Mouse (Mus musculus): ENCODE measurements around the gene BC035947.
"Not testable (repeated sequence)": the region's sequence is repeated elsewhere in the genome, so short reads cannot be mapped to it uniquely, and the experiment has no call there.

The BC035947 gene

GRCm38 (mm10) chr1:78518907-78519306 lies 6.9 kb upstream of the BC035947 start:
- no peaks in the 10 kb centered on the region for H3K36me3 ChIP-seq (ENCODE audit: insufficient read depth, low read length)
- H3K27me3 ChIP-seq (ENCODE audit: insufficient read depth, low read length), result peaks cover 10% of the 10 kb centered on the region
- no peak overlapping the region for H3K4me3 ChIP-seq (replicated peaks; ENCODE audit: low read length)
- no peaks in the 10 kb centered on the region for H3K9me3 ChIP-seq (ENCODE audit: low read length)
- no peaks in the 10 kb centered on the region for H3K4me1 ChIP-seq (replicated peaks; ENCODE audit: low read depth, low read length)
- no peak for TF ChIP-seq POU5F1 (IDR thresholded peaks at IDR 0.05; ENCODE audit: borderline replicate concordance, low read length)
- no peak for TF ChIP-seq NANOG (IDR thresholded peaks at IDR 0.05; ENCODE audit: borderline replicate concordance, low read length)

- no peaks in the 10 kb centered on the region for H3K36me3 ChIP-seq (ENCODE audit: insufficient read depth, low read length)
These were observed 798 bp upstream of the BC035947 start for GRCm38 (mm10) chr1:78512756-78513155.

GRCm38 (mm10) chr1:78510862-78511261 lies 1.1 kb downstream of the BC035947 start, which contains the start of gene Mogat1:
TSS of gene Mogat1 (plus strand) at chr1:78510991.
- Histone ChIP-seq H3K36me3 (ENCODE audit: insufficient read depth, low read length) (no peaks in the 10 kb centered on the region), H3K4me1 (replicated peaks; ENCODE audit: low read depth, low read length) (peaks cover 18% of the 10 kb centered on the region), H3K4me3 (replicated peaks; ENCODE audit: low read length) (peak within 1 kb of the TSS; percentile 74), H3K27me3 (ENCODE audit: insufficient read depth, low read length) (peaks cover 30% of the 10 kb centered on the region), H3K9me3 (ENCODE audit: low read length) (no peaks in the 10 kb centered on the region)
- TF ChIP-seq CTCF (conservative IDR thresholded peaks at IDR 0.05; ENCODE audit: low read length) (no peak), POU5F1 (IDR thresholded peaks at IDR 0.05; ENCODE audit: borderline replicate concordance, low read length) (no peak), NANOG (IDR thresholded peaks at IDR 0.05; ENCODE audit: borderline replicate concordance, low read length) (no peak)

More at GRCm38 (mm10) chr1:78512756-78513155, 798 bp upstream of the BC035947 start:
- TF ChIP-seq NANOG (IDR thresholded peaks at IDR 0.05; ENCODE audit: borderline replicate concordance, low read length) (no peak), POU5F1 (IDR thresholded peaks at IDR 0.05; ENCODE audit: borderline replicate concordance, low read length) (no peak), CTCF (conservative IDR thresholded peaks at IDR 0.05; ENCODE audit: low read length) (no peak)
- no peak overlapping the region for H3K4me3 ChIP-seq (replicated peaks; ENCODE audit: low read length)
- no peaks in the 10 kb centered on the region for H3K9me3 ChIP-seq (ENCODE audit: low read length)
- peaks cover 18% of the 10 kb centered on the region for H3K4me1 ChIP-seq (replicated peaks; ENCODE audit: low read depth, low read length)
- peaks cover 30% of the 10 kb centered on the region for H3K27me3 ChIP-seq (ENCODE audit: insufficient read depth, low read length)

GRCm38 (mm10) chr1:78507137-78507536 lies 4.8 kb downstream of the BC035947 start:
- H3K36me3 ChIP-seq (ENCODE audit: insufficient read depth, low read length), result no peaks in the 10 kb centered on the region
- H3K4me3 ChIP-seq (replicated peaks; ENCODE audit: low read length), result no peak overlapping the region
- H3K27me3 ChIP-seq (ENCODE audit: insufficient read depth, low read length), result peaks cover 17% of the 10 kb centered on the region
- TF ChIP-seq POU5F1 (IDR thresholded peaks at IDR 0.05; ENCODE audit: borderline replicate concordance, low read length) (no peak), NANOG (IDR thresholded peaks at IDR 0.05; ENCODE audit: borderline replicate concordance, low read length) (no peak), CTCF (conservative IDR thresholded peaks at IDR 0.05; ENCODE audit: low read length) (no peak)
- peaks cover 32% of the 10 kb centered on the region for H3K9me3 ChIP-seq (ENCODE audit: low read length)
- peaks cover 18% of the 10 kb centered on the region for H3K4me1 ChIP-seq (replicated peaks; ENCODE audit: low read depth, low read length)

- TF ChIP-seq NANOG (IDR thresholded peaks at IDR 0.05; ENCODE audit: borderline replicate concordance, low read length) (no peak), POU5F1 (IDR thresholded peaks at IDR 0.05; ENCODE audit: borderline replicate concordance, low read length) (no peak), CTCF (conservative IDR thresholded peaks at IDR 0.05; ENCODE audit: low read length) (no peak)
- Histone ChIP-seq H3K4me1 (replicated peaks; ENCODE audit: low read depth, low read length) (no peaks in the 10 kb centered on the region), H3K36me3 (ENCODE audit: insufficient read depth, low read length) (no peaks in the 10 kb centered on the region), H3K9me3 (ENCODE audit: low read length) (peaks cover 58% of the 10 kb centered on the region), H3K4me3 (replicated peaks; ENCODE audit: low read length) (no peak overlapping the region), H3K27me3 (ENCODE audit: insufficient read depth, low read length) (no peaks in the 10 kb centered on the region)
These were observed 9.4 kb downstream of the BC035947 start for GRCm38 (mm10) chr1:78502527-78502926.

- peaks cover 64% of the 10 kb centered on the region for H3K9me3 ChIP-seq (ENCODE audit: low read length)
- H3K27me3 ChIP-seq (ENCODE audit: insufficient read depth, low read length); H3K36me3 ChIP-seq (ENCODE audit: insufficient read depth, low read length); H3K4me3 ChIP-seq (replicated peaks; ENCODE audit: low read length); H3K4me1 ChIP-seq (replicated peaks; ENCODE audit: low read depth, low read length): not testable (repeated sequence)
These were observed 10.1 kb downstream of the BC035947 start for GRCm38 (mm10) chr1:78501856-78502255.

- TF ChIP-seq CTCF (conservative IDR thresholded peaks at IDR 0.05; ENCODE audit: low read length), result no peak
- TF ChIP-seq POU5F1 (IDR thresholded peaks at IDR 0.05; ENCODE audit: borderline replicate concordance, low read length), result no peak
- no peak for TF ChIP-seq NANOG (IDR thresholded peaks at IDR 0.05; ENCODE audit: borderline replicate concordance, low read length)
- H3K27me3 ChIP-seq (ENCODE audit: insufficient read depth, low read length), result no peaks in the 10 kb centered on the region
- no peak overlapping the region for H3K4me3 ChIP-seq (replicated peaks; ENCODE audit: low read length)
- no peaks in the 10 kb centered on the region for H3K36me3 ChIP-seq (ENCODE audit: insufficient read depth, low read length)
- no peaks in the 10 kb centered on the region for H3K4me1 ChIP-seq (replicated peaks; ENCODE audit: low read depth, low read length)
- peaks cover 70% of the 10 kb centered on the region for H3K9me3 ChIP-seq (ENCODE audit: low read length)
These were observed 10.9 kb downstream of the BC035947 start for GRCm38 (mm10) chr1:78501036-78501435.

- Histone ChIP-seq H3K36me3 (ENCODE audit: insufficient read depth, low read length) (peaks cover 16% of the 10 kb centered on the region), H3K27me3 (ENCODE audit: insufficient read depth, low read length) (no peaks in the 10 kb centered on the region), H3K4me1 (replicated peaks; ENCODE audit: low read depth, low read length) (peaks cover 33% of the 10 kb centered on the region), H3K4me3 (replicated peaks; ENCODE audit: low read length) (peak overlapping the region; percentile 100; the same call in 1 of the 2 replicates), H3K9me3 (ENCODE audit: low read length) (no peaks in the 10 kb centered on the region)
- TF ChIP-seq CTCF (conservative IDR thresholded peaks at IDR 0.05; ENCODE audit: low read length) (no peak), NANOG (IDR thresholded peaks at IDR 0.05; ENCODE audit: borderline replicate concordance, low read length) (no peak)
These were observed 21.8 kb downstream of the BC035947 start for GRCm38 (mm10) chr1:78490143-78490542.

GRCm38 (mm10) chr1:78488752-78489492 lies 23.0 kb downstream of the BC035947 start, which contains the start of gene Farsb:
TSS of gene Farsb (minus strand) at chr1:78488897.
- H3K36me3 ChIP-seq (ENCODE audit: insufficient read depth, low read length), result peaks cover 25% of the 10 kb centered on the region

More at GRCm38 (mm10) chr1:78488752-78489492, 23.0 kb downstream of the BC035947 start, which contains the start of gene Farsb:
- TF ChIP-seq CTCF (conservative IDR thresholded peaks at IDR 0.05; ENCODE audit: low read length) (no peak), NANOG (IDR thresholded peaks at IDR 0.05; ENCODE audit: borderline replicate concordance, low read length) (no peak), POU5F1 (IDR thresholded peaks at IDR 0.05; ENCODE audit: borderline replicate concordance, low read length) (no peak)
- Histone ChIP-seq H3K27me3 (ENCODE audit: insufficient read depth, low read length) (no peaks in the 10 kb centered on the region), H3K4me3 (replicated peaks; ENCODE audit: low read length) (peak within 1 kb of the TSS; percentile 100), H3K4me1 (replicated peaks; ENCODE audit: low read depth, low read length) (peaks cover 45% of the 10 kb centered on the region), H3K9me3 (ENCODE audit: low read length) (no peaks in the 10 kb centered on the region)

Data from E14TG2a.4 (cell line).